Mouse (Mus musculus) midbrain, postnatal 0 days (tissue): Measurements from ENCODE around the gene Crkl. TPM values are rescaled to one million over a fixed set of nuclear protein-coding genes. Genes with fewer than 3 reads are reported as not detected.

Source experiments
- ATAC-seq: fragments of 200-750 bp; cut with Nextera tagmentation; 2 replicates; pipeline ENCODE4 v1.8.0; 2017; ENCODE audit warnings: moderate number of reproducible peaks, mild to moderate bottlenecking, moderate TSS enrichment, moderate library complexity; ENCODE audit not compliant: low FRiP score
- DNase-seq: peaks from one replicate; pipeline ENCODE4 v3.0.0-alpha.2; 2015; ENCODE audit warnings: low spot score
- H3K27ac ChIP-seq: fragments of 300-500 bp; sonication (generic); 2 replicates; pipeline ENCODE4 v1.5.1; 2014; ENCODE audit warnings: low read depth, mild to moderate bottlenecking, low read length, mixed read lengths
- H3K27me3 ChIP-seq: fragments of 300-500 bp; sonication (generic); 2 replicates; pipeline ENCODE4 v1.6.1; 2014; ENCODE audit warnings: low read length, control low read depth, mixed read lengths; ENCODE audit not compliant: insufficient read depth
- H3K36me3 ChIP-seq: fragments of 300-500 bp; sonication (generic); 2 replicates; pipeline ENCODE4 v1.6.1; 2014; ENCODE audit warnings: low read length, control low read depth, mixed read lengths; ENCODE audit not compliant: insufficient read depth
- H3K4me1 ChIP-seq: fragments of 300-500 bp; sonication (generic); 2 replicates; pipeline ENCODE4 v1.6.1; 2014; ENCODE audit warnings: mild to moderate bottlenecking, control low read depth, antibody characterized with exemption, low read length, mixed read lengths; ENCODE audit not compliant: insufficient read depth
- H3K4me2 ChIP-seq: fragments of 300-500 bp; sonication (generic); 2 replicates; pipeline ENCODE4 v1.6.1; 2014; ENCODE audit warnings: low read depth, mild to moderate bottlenecking, low read length, mixed read lengths; ENCODE audit not compliant: poor library complexity, severe bottlenecking
- H3K4me3 ChIP-seq: fragments of 300-500 bp; sonication (generic); 2 replicates; pipeline ENCODE4 v1.5.1; 2014; ENCODE audit warnings: low read depth, mild to moderate bottlenecking, low read length, moderate library complexity
- H3K9ac ChIP-seq: fragments of 300-500 bp; sonication (generic); replicated peaks from 2 replicates; pipeline ENCODE4 v1.6.1; 2014; ENCODE audit warnings: mild to moderate bottlenecking, low read length, moderate library complexity, mixed read lengths; ENCODE audit not compliant: poor library complexity, severe bottlenecking
- H3K9me3 ChIP-seq: fragments of 300-500 bp; sonication (generic); 2 replicates; pipeline ENCODE4 v1.6.1; 2016; ENCODE audit warnings: low read length, control low read depth
- CTCF ChIP-seq: IDR thresholded peaks from 2 replicates; pipeline ENCODE4 v1.5.1; 2016; ENCODE audit warnings: antibody characterized with exemption, mild to moderate bottlenecking
- WGBS: fragments of 180-500 bp; shearing (Covaris S2); extraction: QIAGEN DNeasy Blood & Tissue Kit; methylation state at CpG from one replicate; pipeline ENCODE4 v1.1.7; 2014; 5-methylcytosine and 5-hydroxymethylcytosine counted together
- polyA plus RNA-seq: library from polyadenylated mRNA; unstranded; fragments of >200 nt; fragmentation: Nextera tagmentation; extraction: Ambion mirVana; gene quantifications from 2 replicates; pipeline ENCODE4 v1.2.1, GENCODE M21; 2015
- total RNA-seq: library from RNA; depleted of rRNA; stranded (reverse); fragments of >200 nt; gene quantifications from 2 replicates; pipeline ENCODE4 v1.2.3, GENCODE M21; 2014

The Crkl gene
- total and polyA plus RNA-seq, 2 experiments from 2014 or later, result 47.8 to 61.1 TPM

DNA sequence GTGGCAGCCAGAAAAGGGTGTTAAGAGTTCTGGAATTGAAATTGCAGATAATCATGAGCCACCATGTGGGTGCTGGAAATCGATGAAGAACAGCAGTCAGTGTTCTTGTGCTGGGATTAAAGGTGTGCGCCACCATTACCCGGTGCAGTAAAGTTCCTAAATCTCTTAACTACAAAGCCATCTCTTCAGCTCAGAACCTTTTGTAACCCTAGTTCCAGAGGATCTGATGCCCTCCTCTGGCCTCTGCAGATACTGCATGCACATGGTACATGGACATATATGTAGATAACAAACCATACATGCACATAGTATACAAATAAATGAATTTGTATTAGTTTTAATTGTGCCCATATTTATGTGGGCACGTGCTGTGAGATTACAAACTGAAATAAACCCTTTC is 8.5 kb downstream of the Crkl start:
- peak; percentile 56 for TF ChIP-seq CTCF
- DNase-seq, result peak; percentile 15
- 89% methylated on average over 4 of the region's 4 CpGs for WGBS

GRCm38 (mm10) chr16:17461596-17461995 is 9.8 kb downstream of the Crkl start:
- H3K27ac ChIP-seq, result no peak overlapping the region
- H3K4me3 ChIP-seq, result no peak overlapping the region
- ATAC-seq (no peak), DNase-seq (no peak)
- H3K9me3 ChIP-seq, result no peaks in the 10 kb centered on the region
- no peaks in the 10 kb centered on the region for H3K27me3 ChIP-seq
- H3K4me2 ChIP-seq, result no peak overlapping the region
- TF ChIP-seq CTCF, result no peak
- H3K9ac ChIP-seq, result no peak overlapping the region
- H3K4me1 ChIP-seq, result no peaks in the 10 kb centered on the region
- WGBS, result 96% methylated on average over 1 of the region's 1 CpGs
- no peaks in the 10 kb centered on the region for H3K36me3 ChIP-seq

More for the DNA sequence above, 8.5 kb downstream of the Crkl start:
- peaks cover 3% of the 10 kb centered on the region; the same call in 1 of the 2 replicates for H3K36me3 ChIP-seq
- H3K9me3 ChIP-seq, result no peaks in the 10 kb centered on the region
- no peak overlapping the region for H3K4me3 ChIP-seq
- H3K4me2 ChIP-seq, result no peak overlapping the region
- no peak for ATAC-seq
- no peak overlapping the region for H3K9ac ChIP-seq
- H3K27me3 ChIP-seq, result no peaks in the 10 kb centered on the region
- no peak overlapping the region for H3K27ac ChIP-seq
- H3K4me1 ChIP-seq, result peaks cover 5% of the 10 kb centered on the region

DNA sequence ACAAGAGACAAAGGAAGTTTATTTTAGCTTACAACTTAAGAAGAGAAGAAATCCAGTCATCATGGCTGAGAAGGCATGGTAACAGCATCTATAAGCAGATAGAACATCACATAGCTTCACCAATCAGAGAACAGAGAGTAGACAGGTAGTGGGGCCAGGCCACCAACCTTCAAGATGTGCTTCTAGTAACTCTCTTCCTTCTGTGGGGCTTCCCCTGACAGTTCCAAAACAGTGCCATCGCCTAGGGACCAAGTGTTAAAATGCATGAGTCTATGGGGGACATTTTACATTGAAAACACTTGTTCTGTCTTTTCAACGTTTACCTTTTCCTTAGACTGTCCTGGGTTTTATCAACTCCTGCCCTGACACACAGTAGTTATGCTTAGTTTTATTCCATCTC is 11.4 kb downstream of the Crkl start:
- no peaks in the 10 kb centered on the region for H3K9me3 ChIP-seq
- TF ChIP-seq CTCF, result no peak

GRCm38 (mm10) chr16:17466875-17467663 is 15.3 kb downstream of the Crkl start:
- Histone ChIP-seq H3K4me2 (no peak overlapping the region), H3K27ac (no peak overlapping the region), H3K27me3 (no peaks in the 10 kb centered on the region), H3K36me3 (peaks cover 20% of the 10 kb centered on the region), H3K4me3 (no peak overlapping the region), H3K9me3 (no peaks in the 10 kb centered on the region), H3K4me1 (no peaks in the 10 kb centered on the region), H3K9ac (no peak overlapping the region)
- DNase-seq (no peak), ATAC-seq (no peak)
- no peak for TF ChIP-seq CTCF
- WGBS, result 90% methylated on average over 4 of the region's 4 CpGs

More for the DNA sequence above, 11.4 kb downstream of the Crkl start:
- WGBS, result 88% methylated on average over 2 of the region's 2 CpGs
- ATAC-seq (no peak), DNase-seq (no peak)
- Histone ChIP-seq H3K9ac (no peak overlapping the region), H3K4me3 (no peak overlapping the region), H3K36me3 (0 out of 2 replicates have a peak, but pooled peaks cover 5% of the 10 kb centered on the region), H3K27ac (no peak overlapping the region), H3K27me3 (no peaks in the 10 kb centered on the region), H3K4me1 (no peaks in the 10 kb centered on the region), H3K4me2 (no peak overlapping the region)

DNA sequence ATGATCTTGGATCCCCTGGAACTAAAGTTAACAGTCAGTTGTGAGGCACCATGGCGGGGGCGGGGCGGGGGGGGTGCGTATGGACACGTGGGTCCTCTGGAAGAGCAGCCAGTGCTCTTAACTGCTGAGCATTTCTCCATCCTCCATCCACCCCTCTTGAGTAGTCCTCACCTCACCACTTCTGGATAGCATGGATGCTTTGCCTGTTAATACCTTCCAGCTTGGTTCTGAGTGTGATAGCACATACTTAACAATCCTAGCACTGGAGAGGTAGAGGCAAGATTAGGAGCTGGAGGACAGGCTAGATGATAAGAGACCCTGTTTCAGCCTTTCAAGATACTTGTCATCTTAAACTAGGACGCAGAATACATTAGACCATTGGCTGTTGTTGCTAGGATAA is 20.7 kb downstream of the Crkl start:
- ATAC-seq (no peak), DNase-seq (no peak)
- no peak overlapping the region for H3K4me3 ChIP-seq
- TF ChIP-seq CTCF, result no peak
- no peak overlapping the region for H3K9ac ChIP-seq
- WGBS, result 82% methylated on average over 6 of the region's 6 CpGs
- no peaks in the 10 kb centered on the region for H3K9me3 ChIP-seq
- no peaks in the 10 kb centered on the region for H3K4me1 ChIP-seq
- H3K4me2 ChIP-seq, result no peak overlapping the region
- no peak overlapping the region for H3K27ac ChIP-seq
- H3K36me3 ChIP-seq, result peaks cover 20% of the 10 kb centered on the region
- H3K27me3 ChIP-seq, result no peaks in the 10 kb centered on the region

- no peak overlapping the region for H3K4me2 ChIP-seq
- peak; percentile 75 for TF ChIP-seq CTCF
- no peaks in the 10 kb centered on the region for H3K4me1 ChIP-seq
- ATAC-seq (no peak), DNase-seq (peak; percentile 36)
- no peaks in the 10 kb centered on the region for H3K27me3 ChIP-seq
- H3K4me3 ChIP-seq, result no peak overlapping the region
- no peaks in the 10 kb centered on the region for H3K9me3 ChIP-seq
- no peak overlapping the region for H3K9ac ChIP-seq
- H3K36me3 ChIP-seq, result peaks cover 16% of the 10 kb centered on the region
- no peak overlapping the region for H3K27ac ChIP-seq
These were observed 22.3 kb downstream of the Crkl start for GRCm38 (mm10) chr16:17474091-17474490.
